Mouse (Mus musculus) ES-E14 (cell line): Measurements from ENCODE around the gene Smurf2.

Experiments used
- CHD2 ChIP-seq: IDR thresholded peaks from 2 replicates; pipeline ENCODE4 v1.6.1; 2014; ENCODE audit warnings: mild to moderate bottlenecking, low read depth, low read length, inconsistent platforms
- MAFK ChIP-seq: IDR thresholded peaks from 2 replicates; pipeline ENCODE4 v1.6.1; 2014; ENCODE audit warnings: mild to moderate bottlenecking, low read depth, low read length, inconsistent platforms; ENCODE audit not compliant: insufficient read depth
- ZNF384 ChIP-seq: IDR thresholded peaks from 2 replicates; pipeline ENCODE4 v1.6.1; 2012; ENCODE audit warnings: low read depth, low read length, inconsistent platforms

GRCm38 (mm10) chr11:106817808-106818207 lies 102.7 kb downstream of the Smurf2 start:
- TF ChIP-seq ZNF384 (no peak), CHD2 (no peak), MAFK (no peak)
